Mouse (Mus musculus): ENCODE data around the gene Pikfyve. TPM values are rescaled to one million over a fixed set of nuclear protein-coding genes. Genes with fewer than 3 reads are reported as not detected.

Gene Pikfyve
- polyA plus RNA-seq, 1 experiment from 2014 or later, result 15.5 TPM

- peak overlapping the region; percentile 72 for H3K9ac ChIP-seq (ENCODE audit: low read length)
- H3K36me3 ChIP-seq (ENCODE audit: control insufficient read depth, insufficient read depth, low read length), result peaks cover 13% of the 10 kb centered on the region
- no peaks in the 10 kb centered on the region for H3K27me3 ChIP-seq (replicated peaks; ENCODE audit: control insufficient read depth, insufficient read depth, low read length)
- DNase-seq (ENCODE audit: low spot score) (peak; percentile 95), ATAC-seq (replicated peaks; ENCODE audit: low FRiP score, low TSS enrichment, low read depth) (peak; percentile 89)
- H3K4me1 ChIP-seq (replicated peaks; ENCODE audit: control insufficient read depth, insufficient read depth, low read length), result peaks cover 8% of the 10 kb centered on the region; the same call in 1 of the 2 replicates
- H3K4me3 ChIP-seq (ENCODE audit: low read depth, low read length), result peak overlapping the region; percentile 78
- WGBS, result 1% methylated on average over 27 of the region's 27 CpGs
- H3K9me3 ChIP-seq (ENCODE audit: control insufficient read depth, low read length), result no peaks in the 10 kb centered on the region
- peak overlapping the region; percentile 76 for H3K4me2 ChIP-seq (ENCODE audit: low read length)
- H3K27ac ChIP-seq (ENCODE audit: low read depth), result peak overlapping the region; percentile 98
These were observed 8.2 kb upstream of the Pikfyve start for GRCm38 (mm10) chr1:65178126-65178901.

GRCm38 (mm10) chr1:65178902-65179432 lies 7.5 kb upstream of the Pikfyve start:
- under 1% methylated on average over 39 of the region's 39 CpGs for whole genome bisulfite sequencing
- peak overlapping the region; percentile 78 for H3K4me3 ChIP-seq (ENCODE audit: low read depth, low read length)

GRCm38 (mm10) chr1:65179634-65180249 lies 6.7 kb upstream of the Pikfyve start:
- Histone ChIP-seq H3K4me2 (ENCODE audit: low read length) (peak overlapping the region; percentile 76), H3K9me3 (ENCODE audit: control insufficient read depth, low read length) (no peaks in the 10 kb centered on the region), H3K27me3 (replicated peaks; ENCODE audit: control insufficient read depth, insufficient read depth, low read length) (no peaks in the 10 kb centered on the region), H3K36me3 (ENCODE audit: control insufficient read depth, insufficient read depth, low read length) (no peaks in the 10 kb centered on the region), H3K4me1 (replicated peaks; ENCODE audit: control insufficient read depth, insufficient read depth, low read length) (peaks cover 8% of the 10 kb centered on the region; the same call in 1 of the 2 replicates), H3K4me3 (ENCODE audit: low read depth, low read length) (peak overlapping the region; percentile 78), H3K27ac (ENCODE audit: low read depth) (peak overlapping the region; percentile 98), H3K9ac (ENCODE audit: low read length) (peak overlapping the region; percentile 72)
- no peak for ATAC-seq (replicated peaks; ENCODE audit: low FRiP score, low TSS enrichment, low read depth)
- no peak for DNase-seq (ENCODE audit: low spot score)
- 5% methylated on average over 11 of the region's 11 CpGs for WGBS

More at GRCm38 (mm10) chr1:65178902-65179432, 7.5 kb upstream of the Pikfyve start:
- H3K4me1 ChIP-seq (replicated peaks; ENCODE audit: control insufficient read depth, insufficient read depth, low read length), result peaks cover 8% of the 10 kb centered on the region; the same call in 1 of the 2 replicates
- no peaks in the 10 kb centered on the region for H3K9me3 ChIP-seq (ENCODE audit: control insufficient read depth, low read length)
- peak; percentile 90 for ATAC-seq (replicated peaks; ENCODE audit: low FRiP score, low TSS enrichment, low read depth)
- H3K9ac ChIP-seq (ENCODE audit: low read length), result peak overlapping the region; percentile 72
- DNase-seq (ENCODE audit: low spot score), result peak; percentile 98
- H3K27me3 ChIP-seq (replicated peaks; ENCODE audit: control insufficient read depth, insufficient read depth, low read length), result no peaks in the 10 kb centered on the region
- H3K36me3 ChIP-seq (ENCODE audit: control insufficient read depth, insufficient read depth, low read length), result peaks cover 7% of the 10 kb centered on the region
- peak overlapping the region; percentile 76 for H3K4me2 ChIP-seq (ENCODE audit: low read length)
- peak overlapping the region; percentile 98 for H3K27ac ChIP-seq (ENCODE audit: low read depth)

- Histone ChIP-seq H3K4me2 (ENCODE audit: low read length) (no peak overlapping the region), H3K27me3 (replicated peaks; ENCODE audit: control insufficient read depth, insufficient read depth, low read length) (no peaks in the 10 kb centered on the region), H3K9me3 (ENCODE audit: control insufficient read depth, low read length) (no peaks in the 10 kb centered on the region), H3K27ac (ENCODE audit: low read depth) (no peak overlapping the region), H3K4me3 (ENCODE audit: low read depth, low read length) (no peak overlapping the region), H3K36me3 (ENCODE audit: control insufficient read depth, insufficient read depth, low read length) (no peaks in the 10 kb centered on the region), H3K9ac (ENCODE audit: low read length) (no peak overlapping the region), H3K4me1 (replicated peaks; ENCODE audit: control insufficient read depth, insufficient read depth, low read length) (peaks cover 8% of the 10 kb centered on the region; the same call in 1 of the 2 replicates)
- ATAC-seq (replicated peaks; ENCODE audit: low FRiP score, low TSS enrichment, low read depth) (no peak), DNase-seq (ENCODE audit: low spot score) (no peak)
- 83% methylated on average over 5 of the region's 5 CpGs for WGBS
These were observed 5.0 kb upstream of the Pikfyve start for GRCm38 (mm10) chr1:65181459-65181858.

- Histone ChIP-seq H3K9me3 (ENCODE audit: control insufficient read depth, low read length) (no peaks in the 10 kb centered on the region), H3K4me1 (replicated peaks; ENCODE audit: control insufficient read depth, insufficient read depth, low read length) (no peaks in the 10 kb centered on the region; the same call in 1 of the 2 replicates), H3K36me3 (ENCODE audit: control insufficient read depth, insufficient read depth, low read length) (no peaks in the 10 kb centered on the region), H3K4me2 (ENCODE audit: low read length) (no peak overlapping the region), H3K27ac (ENCODE audit: low read depth) (no peak overlapping the region), H3K4me3 (ENCODE audit: low read depth, low read length) (no peak overlapping the region), H3K9ac (ENCODE audit: low read length) (no peak overlapping the region), H3K27me3 (replicated peaks; ENCODE audit: control insufficient read depth, insufficient read depth, low read length) (no peaks in the 10 kb centered on the region)
- ATAC-seq (replicated peaks; ENCODE audit: low FRiP score, low TSS enrichment, low read depth) (no peak), DNase-seq (ENCODE audit: low spot score) (no peak)
- 89% methylated on average over 2 of the region's 2 CpGs for WGBS
These were observed 2.5 kb upstream of the Pikfyve start for GRCm38 (mm10) chr1:65183994-65184393.

- Histone ChIP-seq H3K4me1 (replicated peaks; ENCODE audit: control insufficient read depth, insufficient read depth, low read length) (no peaks in the 10 kb centered on the region; the same call in 1 of the 2 replicates), H3K27ac (ENCODE audit: low read depth) (no peak overlapping the region), H3K27me3 (replicated peaks; ENCODE audit: control insufficient read depth, insufficient read depth, low read length) (no peaks in the 10 kb centered on the region), H3K4me3 (ENCODE audit: low read depth, low read length) (no peak overlapping the region), H3K36me3 (ENCODE audit: control insufficient read depth, insufficient read depth, low read length) (no peaks in the 10 kb centered on the region), H3K9me3 (ENCODE audit: control insufficient read depth, low read length) (no peaks in the 10 kb centered on the region), H3K9ac (ENCODE audit: low read length) (no peak overlapping the region), H3K4me2 (ENCODE audit: low read length) (no peak overlapping the region)
- WGBS, result 90% methylated on average over 8 of the region's 8 CpGs
- ATAC-seq (replicated peaks; ENCODE audit: low FRiP score, low TSS enrichment, low read depth), result no peak
- DNase-seq (ENCODE audit: low spot score), result no peak
These were observed 1.5 kb upstream of the Pikfyve start for GRCm38 (mm10) chr1:65185011-65185410.

- no peak for DNase-seq (ENCODE audit: low spot score)
These were observed 818 bp upstream of the Pikfyve start for GRCm38 (mm10) chr1:65185524-65186205.

GRCm38 (mm10) chr1:65187074-65187430 lies 569 bp downstream of the Pikfyve start:
- Histone ChIP-seq H3K4me1 (replicated peaks; ENCODE audit: control insufficient read depth, insufficient read depth, low read length) (no peaks in the 10 kb centered on the region; the same call in 1 of the 2 replicates), H3K4me2 (ENCODE audit: low read length) (peak overlapping the region; percentile 92), H3K36me3 (ENCODE audit: control insufficient read depth, insufficient read depth, low read length) (peaks cover 4% of the 10 kb centered on the region; the same call in 1 of the 2 replicates), H3K27ac (ENCODE audit: low read depth) (peak overlapping the region; percentile 73), H3K4me3 (ENCODE audit: low read depth, low read length) (peak overlapping the region; percentile 78), H3K9me3 (ENCODE audit: control insufficient read depth, low read length) (no peaks in the 10 kb centered on the region), H3K9ac (ENCODE audit: low read length) (peak overlapping the region; percentile 76), H3K27me3 (replicated peaks; ENCODE audit: control insufficient read depth, insufficient read depth, low read length) (no peaks in the 10 kb centered on the region)
- DNase-seq (ENCODE audit: low spot score) (no peak), ATAC-seq (replicated peaks; ENCODE audit: low FRiP score, low TSS enrichment, low read depth) (no peak; the same call in 1 of the 2 replicates)
- 0% methylated on average over 6 of the region's 6 CpGs for WGBS

More at GRCm38 (mm10) chr1:65185524-65186205, 818 bp upstream of the Pikfyve start:
- Histone ChIP-seq H3K36me3 (ENCODE audit: control insufficient read depth, insufficient read depth, low read length) (no peaks in the 10 kb centered on the region), H3K4me3 (ENCODE audit: low read depth, low read length) (peak overlapping the region; percentile 78), H3K27me3 (replicated peaks; ENCODE audit: control insufficient read depth, insufficient read depth, low read length) (no peaks in the 10 kb centered on the region), H3K27ac (ENCODE audit: low read depth) (no peak overlapping the region), H3K9ac (ENCODE audit: low read length) (peak overlapping the region; percentile 41), H3K4me1 (replicated peaks; ENCODE audit: control insufficient read depth, insufficient read depth, low read length) (no peaks in the 10 kb centered on the region; the same call in 1 of the 2 replicates), H3K9me3 (ENCODE audit: control insufficient read depth, low read length) (no peaks in the 10 kb centered on the region), H3K4me2 (ENCODE audit: low read length) (peak overlapping the region; percentile 60)
- 29% methylated on average over 12 of the region's 12 CpGs for WGBS
- ATAC-seq (replicated peaks; ENCODE audit: low FRiP score, low TSS enrichment, low read depth), result no peak
